Mouse (Mus musculus) liver, postnatal 0 days (tissue): ENCODE results near the gene Mef2c.

Experiments
- CTCF ChIP-seq: sonication (generic); IDR thresholded peaks from 2 replicates; pipeline ENCODE4 v1.5.1; 2016; ENCODE audit warnings: antibody characterized with exemption, low read depth
- EP300 ChIP-seq: IDR thresholded peaks from 2 replicates; pipeline ENCODE4 v1.6.1; 2016; ENCODE audit warnings: antibody characterized with exemption, low read depth, mild to moderate bottlenecking

- TF ChIP-seq CTCF, result no peak
- no peak for TF ChIP-seq EP300
Observed at GRCm38 (mm10) chr13:83484215-83484614, 19.6 kb upstream of the Mef2c start.
